Mouse (Mus musculus) stomach, embryonic 16.5 days (tissue): ENCODE measurements at regions not wholly inside any gene's neighbourhood (a gene's known extent, or its start where the extent isn't known, plus 50 kb on each side); places are given as distances from the start of the nearest gene placed in this dataset.

Experiments used
- ATAC-seq: fragments of 200-750 bp; cut with Nextera tagmentation; 2 replicates; pipeline ENCODE4 v1.8.0; 2017; ENCODE audit warnings: moderate number of reproducible peaks, moderate TSS enrichment; ENCODE audit not compliant: insufficient read depth, low FRiP score
- H3K27ac ChIP-seq: fragments of 300-500 bp; sonication (generic); 2 replicates; pipeline ENCODE4 v1.5.1; 2014; ENCODE audit warnings: low read length
- H3K27me3 ChIP-seq: fragments of 300-500 bp; sonication (generic); 2 replicates; pipeline ENCODE4 v1.6.1; 2014; ENCODE audit warnings: low read length, control low read depth, mixed read lengths; ENCODE audit not compliant: control insufficient read depth, insufficient read depth
- H3K36me3 ChIP-seq: fragments of 300-500 bp; sonication (generic); 2 replicates; pipeline ENCODE4 v1.6.1; 2014; ENCODE audit warnings: low read length; ENCODE audit not compliant: control insufficient read depth, insufficient read depth
- H3K4me1 ChIP-seq: fragments of 300-500 bp; sonication (generic); 2 replicates; pipeline ENCODE4 v1.6.1; 2014; ENCODE audit warnings: low read length, control low read depth, mixed read lengths; ENCODE audit not compliant: control insufficient read depth, insufficient read depth
- H3K4me2 ChIP-seq: fragments of 300-500 bp; sonication (generic); 2 replicates; pipeline ENCODE4 v1.6.1; 2014; ENCODE audit warnings: low read depth, low read length, mixed read lengths
- H3K4me3 ChIP-seq: fragments of 300-500 bp; sonication (generic); replicated peaks from 2 replicates; pipeline ENCODE4 v1.5.1; 2014; ENCODE audit warnings: mild to moderate bottlenecking, low read length
- H3K9ac ChIP-seq: fragments of 300-500 bp; sonication (generic); 2 replicates; pipeline ENCODE4 v1.6.1; 2014; ENCODE audit warnings: low read length
- H3K9me3 ChIP-seq: fragments of 300-500 bp; sonication (generic); replicated peaks from 2 replicates; pipeline ENCODE4 v1.6.1; 2016; ENCODE audit warnings: low read length, control low read depth; ENCODE audit not compliant: control insufficient read depth
- WGBS: fragments of 180-500 bp; shearing (Covaris S2); extraction: QIAGEN DNeasy Blood & Tissue Kit; methylation state at CpG from one replicate; pipeline ENCODE4 v1.1.7; 2014; 5-methylcytosine and 5-hydroxymethylcytosine counted together

DNA sequence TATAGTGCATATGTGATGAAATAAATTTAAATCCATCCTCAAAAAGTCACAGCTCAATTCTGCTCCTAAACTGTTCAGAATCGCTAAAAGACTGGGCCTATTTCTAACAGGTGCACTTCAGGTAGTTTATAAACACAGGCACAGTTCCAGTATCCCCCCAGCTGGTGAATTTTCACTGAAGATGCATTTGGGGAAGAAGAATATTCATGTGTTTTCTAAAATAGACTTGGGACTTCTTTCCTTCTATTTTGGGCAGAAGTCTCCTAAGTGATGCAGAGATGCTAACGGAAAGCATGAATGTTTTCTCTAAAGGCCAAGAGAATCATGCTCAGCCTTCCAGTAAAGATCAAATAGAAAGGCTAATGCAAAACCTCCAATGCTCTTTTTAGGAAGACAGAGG lies 660.9 kb upstream of the Dpp10 start:
- WGBS, result 85% methylated on average over 2 of the region's 2 CpGs
- no peaks in the 10 kb centered on the region for H3K27me3 ChIP-seq
- no peak overlapping the region for H3K27ac ChIP-seq
- no peak overlapping the region for H3K4me3 ChIP-seq
- no peaks in the 10 kb centered on the region for H3K36me3 ChIP-seq
- H3K4me2 ChIP-seq, result no peak overlapping the region
- H3K9ac ChIP-seq, result no peak overlapping the region
- no peaks in the 10 kb centered on the region for H3K9me3 ChIP-seq
- no peak for ATAC-seq
- H3K4me1 ChIP-seq, result no peaks in the 10 kb centered on the region

GRCm38 (mm10) chr1:124674420-124674819 lies 629.1 kb upstream of the Dpp10 start:
- H3K4me3 ChIP-seq, result no peak overlapping the region
- no peaks in the 10 kb centered on the region for H3K9me3 ChIP-seq
- H3K9ac ChIP-seq, result no peak overlapping the region
- H3K36me3 ChIP-seq, result no peaks in the 10 kb centered on the region
- no peaks in the 10 kb centered on the region for H3K27me3 ChIP-seq
- ATAC-seq, result no peak
- 43% methylated on average over 2 of the region's 2 CpGs for WGBS
- no peak overlapping the region for H3K4me2 ChIP-seq
- no peaks in the 10 kb centered on the region for H3K4me1 ChIP-seq
- H3K27ac ChIP-seq, result no peak overlapping the region

DNA sequence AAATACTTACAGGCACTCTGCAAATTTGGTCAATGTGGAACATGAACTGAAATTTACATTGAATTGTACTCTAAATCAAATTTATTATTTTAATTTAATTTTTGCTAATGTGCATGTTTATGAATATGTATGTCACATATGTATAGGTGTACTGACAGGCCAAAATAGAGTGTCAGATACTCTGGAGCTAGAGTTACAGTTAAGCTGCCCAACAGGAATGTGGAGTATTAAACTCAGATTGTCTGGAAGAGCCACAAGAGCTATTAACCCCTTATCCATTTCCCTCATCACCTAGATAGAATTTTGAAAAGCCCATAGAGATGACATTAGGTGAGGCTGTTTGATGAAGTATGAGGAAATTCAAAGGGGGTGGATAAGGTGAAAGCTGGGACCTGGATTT lies 607.5 kb upstream of the Dpp10 start:
- no peak overlapping the region for H3K4me3 ChIP-seq
- H3K4me1 ChIP-seq, result no peaks in the 10 kb centered on the region
- H3K9me3 ChIP-seq, result no peaks in the 10 kb centered on the region
- no peak overlapping the region for H3K27ac ChIP-seq
- no peak overlapping the region for H3K4me2 ChIP-seq
- ATAC-seq, result no peak
- no peaks in the 10 kb centered on the region for H3K36me3 ChIP-seq
- H3K9ac ChIP-seq, result no peak overlapping the region
- H3K27me3 ChIP-seq, result no peaks in the 10 kb centered on the region

GRCm38 (mm10) chr1:124652251-124652861 lies 607.0 kb upstream of the Dpp10 start:
- no peak overlapping the region for H3K4me2 ChIP-seq
- no peak for ATAC-seq
- no peaks in the 10 kb centered on the region for H3K4me1 ChIP-seq
- H3K27me3 ChIP-seq, result no peaks in the 10 kb centered on the region
- H3K4me3 ChIP-seq, result no peak overlapping the region
- no peaks in the 10 kb centered on the region for H3K9me3 ChIP-seq
- no peak overlapping the region for H3K27ac ChIP-seq
- 82% methylated on average over 3 of the region's 3 CpGs for WGBS
- H3K9ac ChIP-seq, result no peak overlapping the region
- no peaks in the 10 kb centered on the region for H3K36me3 ChIP-seq

GRCm38 (mm10) chr1:124635246-124635768 lies 589.9 kb upstream of the Dpp10 start:
- H3K36me3 ChIP-seq, result no peaks in the 10 kb centered on the region
- H3K27me3 ChIP-seq, result no peaks in the 10 kb centered on the region
- no peaks in the 10 kb centered on the region for H3K4me1 ChIP-seq
- no peak for ATAC-seq
- H3K9me3 ChIP-seq, result no peaks in the 10 kb centered on the region
- no peak overlapping the region for H3K27ac ChIP-seq
- no peak overlapping the region for H3K4me3 ChIP-seq
- no peak overlapping the region for H3K9ac ChIP-seq
- no peak overlapping the region for H3K4me2 ChIP-seq

- no peak overlapping the region for H3K9ac ChIP-seq
- H3K4me2 ChIP-seq, result no peak overlapping the region
- no peak overlapping the region for H3K27ac ChIP-seq
- H3K9me3 ChIP-seq, result no peaks in the 10 kb centered on the region
- H3K36me3 ChIP-seq, result no peaks in the 10 kb centered on the region
- no peak overlapping the region for H3K4me3 ChIP-seq
- no peak for ATAC-seq
- H3K27me3 ChIP-seq, result no peaks in the 10 kb centered on the region
- H3K4me1 ChIP-seq, result no peaks in the 10 kb centered on the region
These were observed 584.7 kb upstream of the Dpp10 start for GRCm38 (mm10) chr1:124630084-124630483.

DNA sequence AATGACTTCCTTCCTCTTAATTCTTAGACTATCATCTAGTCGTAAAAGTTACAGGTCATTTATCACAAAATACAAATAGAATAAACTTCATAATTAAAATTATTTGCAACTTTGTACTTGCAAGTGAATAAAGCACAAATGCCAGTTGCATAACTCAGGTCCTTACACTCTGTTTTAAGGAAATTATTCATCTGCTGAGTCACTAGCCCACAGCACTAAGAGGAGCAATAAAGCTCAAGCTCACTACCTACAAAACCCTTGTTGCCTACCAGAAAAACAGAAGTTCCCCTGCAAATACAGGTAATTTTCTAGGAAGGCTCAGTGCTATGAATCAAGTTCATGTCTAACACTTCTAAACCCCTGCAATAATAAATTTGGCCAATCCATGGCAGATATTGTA lies 539.3 kb upstream of the Dpp10 start:
- WGBS, result 75% methylated on average over 1 of the region's 1 CpGs
- Histone ChIP-seq H3K9ac (no peak overlapping the region), H3K4me2 (no peak overlapping the region)

More for the DNA sequence above, 539.3 kb upstream of the Dpp10 start:
- no peak overlapping the region for H3K27ac ChIP-seq
- no peaks in the 10 kb centered on the region for H3K27me3 ChIP-seq
- no peak for ATAC-seq
- no peaks in the 10 kb centered on the region for H3K36me3 ChIP-seq
- no peaks in the 10 kb centered on the region for H3K4me1 ChIP-seq
- no peak overlapping the region for H3K4me3 ChIP-seq
- H3K9me3 ChIP-seq, result no peaks in the 10 kb centered on the region
